Mouse (Mus musculus) myocyte (in vitro differentiated cells): ENCODE results near the gene Prss40. TPM values are rescaled to one million over a fixed set of nuclear protein-coding genes. Genes with fewer than 3 reads are reported as not detected.
A peak's percentile ranks its signal among the peaks of the same experiment; 100 is the strongest.

Experiments used
- H3K27me3 ChIP-seq: one replicate; pipeline ENCODE4 v1.6.1; 2011; ENCODE audit not compliant: control insufficient read depth, insufficient read depth, insufficient read length
- H3K36me3 ChIP-seq: one replicate; pipeline ENCODE4 v1.6.1; 2011; ENCODE audit not compliant: control insufficient read depth, insufficient read depth
- H3K4me2 ChIP-seq: one replicate; pipeline ENCODE4 v1.6.1; 2011; ENCODE audit warnings: low read depth, control low read depth
- H3K4me3 ChIP-seq: one replicate; pipeline ENCODE4 v1.5.1; 2011; ENCODE audit warnings: mild to moderate bottlenecking, control low read depth, moderate library complexity
- H3K79me2 ChIP-seq: one replicate; pipeline ENCODE4 v1.6.1; 2011; ENCODE audit not compliant: control insufficient read depth, insufficient read depth
- H3ac ChIP-seq: one replicate; pipeline ENCODE4 v1.6.1; 2011; ENCODE audit not compliant: control insufficient read depth, insufficient read length
- CEBPB ChIP-seq: IDR thresholded peaks from 2 replicates; pipeline ENCODE4 v1.6.1; 2011; ENCODE audit warnings: mild to moderate bottlenecking, moderate library complexity; ENCODE audit not compliant: poor library complexity, insufficient read depth, severe bottlenecking
- E2F4 ChIP-seq: IDR thresholded peaks from one replicate; pipeline ENCODE4 v1.6.1; 2011; ENCODE audit warnings: mild to moderate bottlenecking, control low read depth, moderate library complexity; ENCODE audit not compliant: insufficient read depth
- MAX ChIP-seq: IDR thresholded peaks from one replicate; pipeline ENCODE4 v1.6.1; 2011; ENCODE audit warnings: low read depth, mild to moderate bottlenecking, control low read depth
- MYOD1 ChIP-seq, 3 experiments: IDR thresholded peaks; one replicate each; pipeline ENCODE4 v1.6.1; 2011; ENCODE audit warnings: control low read depth in 2 of 3, low read depth in 2 of 3, mild to moderate bottlenecking in 2 of 3, moderate library complexity in 1 of 3; ENCODE audit not compliant: insufficient read length in 2 of 3, control insufficient read depth in 1 of 3
- MYOG ChIP-seq, 3 experiments: IDR thresholded peaks; one replicate each; pipeline ENCODE4 v1.6.1; 2011; ENCODE audit warnings: control low read depth in 2 of 3, low read depth in 2 of 3, mild to moderate bottlenecking in 2 of 3; ENCODE audit not compliant: insufficient read length in 2 of 3, control insufficient read depth in 1 of 3, insufficient read depth in 1 of 3
- POLR2A ChIP-seq: IDR thresholded peaks from one replicate; pipeline ENCODE4 v1.6.1; 2011; ENCODE audit warnings: low read depth, mild to moderate bottlenecking, control low read depth, moderate library complexity; ENCODE audit not compliant: insufficient read length
- POLR2AphosphoS2 ChIP-seq: IDR thresholded peaks from one replicate; pipeline ENCODE4 v1.6.1; 2011; ENCODE audit warnings: low read depth, control low read depth; ENCODE audit not compliant: insufficient read length
- REST ChIP-seq: IDR thresholded peaks from one replicate; pipeline ENCODE4 v1.6.1; 2011; ENCODE audit warnings: mild to moderate bottlenecking, control low read depth, moderate library complexity; ENCODE audit not compliant: insufficient read depth, insufficient read length
- SRF ChIP-seq: IDR thresholded peaks from one replicate; pipeline ENCODE4 v1.6.1; 2011; ENCODE audit warnings: low read depth; ENCODE audit not compliant: control insufficient read depth, insufficient read length
- TCF12 ChIP-seq: IDR thresholded peaks from one replicate; pipeline ENCODE4 v1.6.1; 2011; ENCODE audit warnings: mild to moderate bottlenecking, control low read depth; ENCODE audit not compliant: poor library complexity, insufficient read depth, severe bottlenecking
- TCF3 ChIP-seq: IDR thresholded peaks from one replicate; pipeline ENCODE4 v1.6.1; 2011; ENCODE audit warnings: low read depth, control low read depth; ENCODE audit not compliant: insufficient read length
- USF1 ChIP-seq: IDR thresholded peaks from one replicate; pipeline ENCODE4 v1.6.1; 2011; ENCODE audit warnings: low read depth, mild to moderate bottlenecking, control low read depth, moderate library complexity
- polyA plus RNA-seq: library from polyadenylated mRNA; unstranded; fragments of >200 nt; fragmentation: generic; extraction: Trizol; gene quantifications from one replicate; pipeline ENCODE4 v1.2.1, GENCODE M21; 2012; ENCODE audit warnings: missing spikeins

The Prss40 gene
- polyA plus RNA-seq, 1 experiment = not detected

DNA sequence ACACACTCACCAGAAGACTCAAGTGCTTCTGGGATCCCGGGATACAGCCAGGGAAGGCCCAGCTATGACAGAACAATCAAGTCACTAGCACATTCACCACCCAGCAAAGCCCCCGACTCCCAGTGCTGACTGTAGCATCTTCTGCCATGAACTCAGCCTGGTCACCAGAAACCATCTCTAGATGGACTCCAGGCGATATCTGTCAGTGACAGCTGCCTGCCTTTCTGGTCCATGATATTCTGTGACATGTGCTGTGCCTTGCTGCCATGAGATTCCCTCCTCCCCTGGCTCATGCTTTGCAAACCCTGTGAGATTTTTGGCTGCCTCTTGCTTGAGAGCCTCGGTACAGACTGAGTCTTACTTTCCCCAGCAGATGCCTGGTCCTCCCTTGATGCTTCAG lies 24.0 kb upstream of the Prss40 start:
- no peak overlapping the region for H3ac ChIP-seq
- no peak overlapping the region for H3K4me3 ChIP-seq
- TF ChIP-seq USF1 (no peak), CEBPB (no peak)
- H3K4me2 ChIP-seq = no peak overlapping the region
- no peaks in the 10 kb centered on the region for H3K79me2 ChIP-seq
- H3K36me3 ChIP-seq = no peaks in the 10 kb centered on the region
- H3K27me3 ChIP-seq = peaks cover 4% of the 10 kb centered on the region

DNA sequence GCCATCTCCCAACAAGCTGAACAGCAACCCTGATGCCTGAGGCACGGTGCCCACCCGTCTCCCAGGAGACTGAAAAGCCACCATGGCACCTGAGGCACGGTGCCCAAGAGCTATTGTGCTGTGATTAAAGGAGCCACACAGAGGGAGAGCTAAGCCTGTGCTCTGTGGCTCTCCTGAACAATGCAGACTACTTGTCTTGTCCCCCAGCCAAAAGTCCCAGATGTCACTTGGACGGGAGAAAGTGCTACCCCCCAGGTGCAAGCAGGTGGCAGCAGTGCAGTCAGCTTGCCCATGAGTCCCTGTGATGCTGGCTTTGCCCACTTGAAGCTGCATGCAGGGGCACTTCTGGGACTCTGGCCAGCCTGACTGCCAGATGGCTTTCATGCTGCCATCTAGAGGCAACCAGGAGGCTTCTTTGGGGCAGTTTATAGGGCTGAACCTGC lies 23.1 kb upstream of the Prss40 start:
- no peak overlapping the region for H3K4me2 ChIP-seq

DNA sequence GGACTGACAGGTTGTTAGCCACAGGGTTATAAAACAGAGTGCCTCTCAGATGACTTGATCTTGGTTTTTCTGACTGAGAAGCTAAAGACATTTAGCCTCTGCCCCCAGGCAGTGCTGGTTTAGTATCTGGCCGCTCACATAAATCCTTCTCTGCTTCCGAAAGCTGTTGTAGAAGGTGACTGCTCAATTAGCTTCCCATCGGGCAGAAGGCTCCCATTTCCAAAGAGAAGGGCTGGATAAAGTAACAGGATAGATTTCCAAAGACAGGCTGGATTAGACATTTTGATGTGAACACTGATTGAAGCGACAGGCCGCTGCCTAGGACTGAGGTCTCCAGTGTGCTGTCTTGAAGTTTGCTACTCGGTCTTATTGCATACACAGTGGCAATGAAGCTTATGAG lies 21.5 kb upstream of the Prss40 start:
- TF ChIP-seq MYOD1 (IDR thresholded peaks at IDR 0.05; ENCODE audit: control insufficient read depth in 1 of 3, insufficient read length in 2 of 3, low read depth in 2 of 3) = no peak
- TF ChIP-seq TCF3 = no peak
- TF ChIP-seq E2F4 = no peak
- TF ChIP-seq USF1 = no peak
- TF ChIP-seq MYOG (IDR thresholded peaks at IDR 0.05; ENCODE audit: control insufficient read depth in 1 of 3, insufficient read depth in 1 of 3, insufficient read length in 2 of 3, low read depth in 2 of 3) = no peak
- no peak for TF ChIP-seq TCF12
- TF ChIP-seq POLR2AphosphoS2 = no peak
- no peak for TF ChIP-seq SRF
- no peak for TF ChIP-seq REST
- no peak for TF ChIP-seq POLR2A
- no peak for TF ChIP-seq MAX
- no peak for TF ChIP-seq CEBPB
- H3K4me2 ChIP-seq = no peak overlapping the region
- H3ac ChIP-seq = no peak overlapping the region
- no peak overlapping the region for H3K4me3 ChIP-seq
- H3K27me3 ChIP-seq = peaks cover 4% of the 10 kb centered on the region
- H3K79me2 ChIP-seq = no peaks in the 10 kb centered on the region
- no peaks in the 10 kb centered on the region for H3K36me3 ChIP-seq

More for the DNA sequence above, 23.1 kb upstream of the Prss40 start:
- TF ChIP-seq SRF (no peak), MAX (no peak), TCF3 (no peak), MYOD1 (IDR thresholded peaks at IDR 0.05; ENCODE audit: control insufficient read depth in 1 of 3, insufficient read length in 2 of 3, low read depth in 2 of 3) (no peak), MYOG (IDR thresholded peaks at IDR 0.05; ENCODE audit: control insufficient read depth in 1 of 3, insufficient read depth in 1 of 3, insufficient read length in 2 of 3, low read depth in 2 of 3) (no peak), CEBPB (no peak), POLR2A (no peak), USF1 (no peak), REST (no peak), E2F4 (no peak), POLR2AphosphoS2 (no peak), TCF12 (no peak)
- Histone ChIP-seq H3K79me2 (no peaks in the 10 kb centered on the region), H3K27me3 (peaks cover 4% of the 10 kb centered on the region), H3ac (no peak overlapping the region), H3K4me3 (no peak overlapping the region), H3K36me3 (no peaks in the 10 kb centered on the region)

DNA sequence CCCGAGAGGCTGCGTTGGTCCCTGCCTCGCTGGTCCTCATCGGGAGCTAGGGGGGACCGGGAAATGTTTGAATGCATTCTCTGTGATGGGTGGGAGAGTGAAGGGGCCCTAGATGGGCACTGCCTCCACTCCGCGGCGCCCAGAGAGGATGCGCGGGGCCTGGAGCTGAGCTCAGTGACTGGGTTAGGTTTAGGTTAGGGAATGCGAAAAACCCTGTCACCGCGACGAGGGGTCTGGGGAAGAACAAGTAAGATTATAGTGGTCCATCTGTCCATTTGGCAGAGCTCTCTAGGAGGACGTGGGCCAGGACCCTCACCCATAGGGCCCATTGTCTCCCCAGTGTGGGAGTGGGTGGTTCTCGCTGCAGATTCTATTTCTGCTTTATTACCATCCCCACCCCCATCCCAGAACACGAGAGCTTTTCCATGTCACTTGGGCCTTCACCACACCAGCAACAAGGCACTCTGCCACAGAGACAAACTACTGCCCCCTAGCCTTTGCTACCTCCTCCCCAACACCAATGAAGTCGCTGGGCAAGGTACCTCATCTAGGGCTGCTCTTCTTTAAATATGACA lies 19.1 kb upstream of the Prss40 start:
- Histone ChIP-seq H3ac (no peak overlapping the region), H3K4me3 (no peak overlapping the region), H3K79me2 (no peaks in the 10 kb centered on the region), H3K4me2 (no peak overlapping the region), H3K27me3 (peaks cover 4% of the 10 kb centered on the region), H3K36me3 (no peaks in the 10 kb centered on the region)
- TF ChIP-seq POLR2AphosphoS2 = no peak
- TF ChIP-seq E2F4 = no peak
- no peak for TF ChIP-seq MAX

- no peak for TF ChIP-seq USF1
- no peak for TF ChIP-seq E2F4
- peak; percentile 59 for TF ChIP-seq REST
- TF ChIP-seq MYOD1 (IDR thresholded peaks at IDR 0.05; ENCODE audit: control insufficient read depth in 1 of 3, insufficient read length in 2 of 3, low read depth in 2 of 3) = no peak
- no peak for TF ChIP-seq CEBPB
- Histone ChIP-seq H3K4me3 (no peak within 1 kb of the TSS), H3K79me2 (no peaks in the 10 kb centered on the region), H3K27me3 (peaks cover 4% of the 10 kb centered on the region), H3K4me2 (no peak within 1 kb of the TSS), H3K36me3 (no peaks in the 10 kb centered on the region), H3ac (no peak within 1 kb of the TSS)
These were observed 18.4 kb upstream of the Prss40 start, which contains the start of gene Amer3 for GRCm38 (mm10) chr1:34578851-34579781. Gene Amer3, plus strand, starts transcription at chr1:34579657.
